Mouse (Mus musculus) lung, adult 2 months (tissue): ENCODE data around the gene Pcsk7.

ENCODE experiments used
- CTCF ChIP-seq: fragments of 200-500 bp; IDR thresholded peaks from 2 replicates; pipeline ENCODE4 v1.5.1; 2011; ENCODE audit warnings: mild to moderate bottlenecking, low read length, control low read depth; ENCODE audit not compliant: insufficient read depth
- POLR2A ChIP-seq: fragments of 200-500 bp; IDR thresholded peaks from 2 replicates; pipeline ENCODE4 v1.6.1; 2011; ENCODE audit warnings: low read depth, mild to moderate bottlenecking, control low read depth, low read length, borderline replicate concordance; ENCODE audit errors: extremely low read depth

GRCm38 (mm10) chr9:45932571-45933415, 26.5 kb downstream of the Pcsk7 start:
- TF ChIP-seq CTCF (no peak), POLR2A (no peak)
